Mouse (Mus musculus): ENCODE measurements around the gene Lrrc72. TPM values are rescaled to one million over a fixed set of nuclear protein-coding genes. Genes with fewer than 3 reads are reported as not detected.

Gene Lrrc72
- total RNA-seq, 2 experiments from 2014 or later: not detected

DNA sequence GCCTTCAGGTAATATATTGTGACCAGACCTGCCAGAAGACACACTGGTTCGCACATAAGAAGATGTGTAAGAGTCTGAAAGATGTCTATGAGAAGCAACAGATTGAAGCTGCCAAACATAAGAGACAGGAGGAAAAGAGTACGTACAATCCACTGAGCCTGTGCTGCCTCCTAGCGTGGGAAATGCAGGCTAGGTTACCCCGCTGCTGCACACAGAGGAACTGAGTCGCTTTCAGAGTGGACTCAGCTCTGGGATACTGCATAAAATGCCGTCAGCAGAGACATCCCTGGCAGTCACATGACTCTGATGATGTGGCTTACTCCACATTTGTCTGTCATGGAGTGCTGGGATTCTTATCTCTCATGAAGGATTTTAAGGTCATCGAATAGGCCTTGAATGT, 58.2 kb downstream of the Lrrc72 start:
- DNase-seq: no peak
- intact Hi-C loops (cut with DNase I): no loop called here

GRCm38 (mm10) chr12:36190343-36190742, 62.9 kb downstream of the Lrrc72 start:
- DNase-seq: no peak
- intact Hi-C loops (cut with DNase I): no loop called here

DNA sequence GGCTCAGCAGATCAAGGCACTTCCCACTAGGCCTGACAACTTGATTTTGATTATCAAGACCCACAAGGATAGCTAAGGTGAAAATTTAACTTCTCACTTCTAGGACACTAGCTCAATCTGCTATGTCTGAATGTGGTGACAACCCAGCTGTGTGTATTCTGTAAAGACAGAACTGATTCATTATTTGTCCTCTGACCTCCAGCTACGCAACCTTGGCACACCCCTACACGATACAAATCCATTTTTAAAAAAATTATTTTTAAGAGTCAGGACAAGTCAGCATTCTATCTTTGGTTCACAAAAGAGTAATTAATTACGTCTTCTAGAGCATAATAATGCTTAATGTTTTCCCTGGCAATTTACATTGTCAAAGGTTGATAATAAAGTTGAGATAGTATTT, 63.6 kb downstream of the Lrrc72 start:
- intact Hi-C loops (cut with DNase I): no loop called here

GRCm38 (mm10) chr12:36187081-36187480, 66.1 kb downstream of the Lrrc72 start:
- intact Hi-C loops (cut with DNase I): no loop called here
- DNase-seq: no peak

More for the DNA sequence above, 63.6 kb downstream of the Lrrc72 start:
- DNase-seq: no peak

DNA sequence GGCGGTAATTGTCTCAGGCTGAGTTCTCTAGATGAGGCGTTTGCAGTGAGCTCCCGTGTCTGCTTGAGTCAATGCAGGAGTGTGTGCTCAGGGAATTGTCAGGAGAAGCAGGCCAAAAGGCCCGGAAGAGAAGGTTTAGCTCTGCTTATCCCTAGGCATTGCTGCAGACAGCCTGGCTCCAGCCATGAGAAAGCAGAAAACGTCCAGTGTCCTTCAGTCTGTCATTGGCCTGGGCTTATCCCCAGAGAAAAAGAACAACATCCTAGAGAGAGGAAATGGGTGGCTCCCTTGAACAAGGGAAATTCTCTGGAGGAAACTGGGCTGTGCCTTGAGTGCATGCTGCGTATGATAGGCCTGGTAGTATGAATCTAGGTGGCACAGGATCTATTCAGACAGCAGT, 70.6 kb downstream of the Lrrc72 start:
- intact Hi-C loops (cut with DNase I): no loop called here
- DNase-seq: peak; percentile 37 to 46

GRCm38 (mm10) chr12:36177227-36177626, 76.0 kb downstream of the Lrrc72 start:
- DNase-seq: no peak
- intact Hi-C loops (cut with DNase I): no loop called here

GRCm38 (mm10) chr12:36165299-36165698, 87.9 kb downstream of the Lrrc72 start:
- DNase-seq: no peak
- intact Hi-C loops (cut with DNase I): no loop called here

- DNase-seq: no peak
- intact Hi-C loops (cut with DNase I): no loop called here
These were observed 88.9 kb downstream of the Lrrc72 start for GRCm38 (mm10) chr12:36164126-36164791.

Other genes starting within 250 kb of the Lrrc72 start
- gene Tspan13, start 210.9 kb downstream of the Lrrc72 start, total RNA-seq (2021): 10 to 100 TPM; 83.1 to 96.5 TPM
- 10 to 100 TPM; 19.7 to 23.8 TPM for gene Ankmy2, start 96.3 kb downstream of the Lrrc72 start, total RNA-seq (2021)
- 100 to 1,000 TPM; 137 to 153 TPM for gene Bzw2, start 95.3 kb downstream of the Lrrc72 start, total RNA-seq (2021)
- under 1 TPM; 0.27 to 0.34 TPM for gene Sostdc1, start 60.7 kb upstream of the Lrrc72 start, total RNA-seq (2021)
- 1 to 10 TPM; 7.6 to 8.7 TPM for gene Ispd, start 128.1 kb upstream of the Lrrc72 start, total RNA-seq (2021)
- gene D630036H23Rik, start 128.8 kb upstream of the Lrrc72 start, total RNA-seq (2021): 1 to 10 TPM in 1 of 2 experiments, under 1 TPM in 1; 0.84 to 1.3 TPM